Mouse (Mus musculus): ENCODE results near the gene Tlr11. TPM values are rescaled to one million over a fixed set of nuclear protein-coding genes. Genes with fewer than 3 reads are reported as not detected.

Tlr11 gene
- polyA plus RNA-seq (2012) = not detected in 2 replicates

DNA sequence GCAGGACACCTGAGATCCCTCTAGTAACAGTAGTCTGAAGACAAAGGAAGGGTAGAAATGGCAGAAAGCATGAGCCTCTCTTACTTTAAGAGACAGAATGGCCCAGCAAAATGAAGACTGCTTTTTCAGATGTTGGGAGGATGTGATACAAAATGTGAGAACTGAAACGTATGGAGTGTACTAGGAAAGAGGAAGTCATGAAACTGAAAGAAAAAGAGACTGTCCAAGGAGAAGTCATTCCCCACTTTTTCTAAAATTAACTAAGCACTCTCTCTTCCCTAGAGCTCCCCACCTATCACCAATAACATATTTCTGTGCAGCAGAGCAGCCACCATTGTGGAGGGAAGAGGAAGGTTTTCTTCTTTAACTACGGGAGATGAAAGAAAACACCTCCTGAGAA is at the start of gene Tlr11:
Gene Tlr11, plus strand, starts transcription at position 322 of the 400 bp plus-strand sequence.
- Histone ChIP-seq H3K4me1 (ENCODE audit: control insufficient read depth) (no peaks in the 10 kb centered on the region), H3K36me3 (ENCODE audit: control insufficient read depth) (no peaks in the 10 kb centered on the region), H3K4me3 (replicated peaks) (no peak within 1 kb of the TSS), H3K9me3 (ENCODE audit: control insufficient read depth, low read length) (no peaks in the 10 kb centered on the region), H3K27me3 (ENCODE audit: control insufficient read depth) (no peaks in the 10 kb centered on the region)
- TF ChIP-seq GATA1 (IDR thresholded peaks at IDR 0.05; ENCODE audit: low read length) (no peak), TAL1 (IDR thresholded peaks at IDR 0.05; ENCODE audit: low read length) (no peak)

DNA sequence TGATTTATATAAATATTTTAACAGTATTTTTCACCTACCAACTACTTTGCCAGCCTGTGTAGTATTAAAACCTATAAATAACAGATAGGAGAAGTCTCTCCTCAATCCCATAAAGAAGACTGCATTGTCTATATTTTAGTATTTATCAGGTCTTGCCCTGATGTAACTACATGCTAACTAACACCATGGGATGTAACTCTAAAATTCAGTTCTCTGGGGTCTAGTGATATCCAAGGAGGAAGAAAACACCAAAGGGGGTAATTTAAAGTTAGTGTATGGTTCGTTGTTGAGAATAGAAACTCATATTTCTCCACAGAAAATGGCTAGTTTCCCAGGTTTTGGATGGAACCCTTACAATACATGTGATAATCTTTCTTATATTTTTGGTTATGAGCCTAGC is 31.1 kb upstream of the Tlr11 start, which contains the start of gene Olfr734:
Gene Olfr734, minus strand, starts transcription at position 101 of the 400 bp plus-strand sequence.
- Histone ChIP-seq H3K27me3 (ENCODE audit: control insufficient read depth) (no peaks in the 10 kb centered on the region), H3K4me1 (ENCODE audit: control insufficient read depth) (no peaks in the 10 kb centered on the region), H3K9me3 (ENCODE audit: control insufficient read depth, low read length) (no peaks in the 10 kb centered on the region), H3K4me3 (replicated peaks) (no peak within 1 kb of the TSS), H3K36me3 (ENCODE audit: control insufficient read depth) (no peaks in the 10 kb centered on the region)
- TF ChIP-seq TAL1 (IDR thresholded peaks at IDR 0.05; ENCODE audit: low read length) (no peak), GATA1 (IDR thresholded peaks at IDR 0.05; ENCODE audit: low read length) (no peak)

DNA sequence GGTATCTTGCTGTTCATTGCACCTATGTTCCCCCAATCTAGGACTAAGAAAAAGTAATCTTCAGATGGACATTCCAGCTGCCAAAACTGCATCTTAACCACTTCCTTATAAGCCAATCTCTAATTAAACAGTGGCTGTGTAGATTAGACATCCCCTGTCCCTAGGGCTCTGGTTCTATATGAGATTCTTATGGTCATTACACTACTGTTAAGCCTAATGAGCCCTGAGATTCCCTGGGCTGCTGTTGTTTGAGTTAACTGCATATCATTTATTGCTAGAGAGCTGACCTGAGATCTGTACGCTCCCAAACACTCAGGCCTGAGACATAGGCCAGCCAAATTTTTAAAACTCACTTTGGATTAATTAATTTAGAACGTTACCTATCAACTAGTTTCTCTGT is 8.9 kb upstream of the Tlr11 start, which contains the start of gene Olfr735:
Gene Olfr735, minus strand, starts transcription at position 77 of the 400 bp plus-strand sequence.
- H3K36me3 ChIP-seq (ENCODE audit: control insufficient read depth) = no peaks in the 10 kb centered on the region
- H3K9me3 ChIP-seq (ENCODE audit: control insufficient read depth, low read length) = no peaks in the 10 kb centered on the region
- H3K27me3 ChIP-seq (ENCODE audit: control insufficient read depth) = no peaks in the 10 kb centered on the region
- no peak within 1 kb of the TSS for H3K4me3 ChIP-seq (replicated peaks)
- TF ChIP-seq TAL1 (IDR thresholded peaks at IDR 0.05; ENCODE audit: low read length) (no peak), GATA1 (IDR thresholded peaks at IDR 0.05; ENCODE audit: low read length) (no peak)
- no peaks in the 10 kb centered on the region for H3K4me1 ChIP-seq (ENCODE audit: control insufficient read depth)

DNA sequence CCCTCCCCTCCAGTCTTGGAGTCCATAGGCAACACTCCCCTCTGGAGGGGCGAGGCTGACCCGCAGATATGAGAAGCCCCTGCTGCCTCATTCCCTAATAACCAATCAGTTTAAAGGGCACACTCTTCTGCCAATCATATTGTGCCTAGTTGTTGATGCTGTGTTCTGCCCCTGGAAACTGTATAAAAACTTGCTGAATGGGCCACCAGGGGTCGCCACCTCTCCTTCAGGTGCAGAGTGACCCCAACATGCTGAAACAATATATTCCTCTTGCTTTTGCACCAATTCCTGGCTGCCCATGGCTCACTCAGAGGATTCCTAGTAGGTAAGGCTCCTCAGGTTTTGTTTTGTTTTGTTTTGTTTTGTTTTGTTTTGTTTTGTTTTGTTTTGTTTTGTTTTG is 5.3 kb upstream of the Tlr11 start:
- H3K36me3 ChIP-seq (ENCODE audit: control insufficient read depth) = no peaks in the 10 kb centered on the region
- no peak overlapping the region for H3K4me3 ChIP-seq (replicated peaks)
- TF ChIP-seq TAL1 (IDR thresholded peaks at IDR 0.05; ENCODE audit: low read length) (no peak), GATA1 (IDR thresholded peaks at IDR 0.05; ENCODE audit: low read length) (no peak)

DNA sequence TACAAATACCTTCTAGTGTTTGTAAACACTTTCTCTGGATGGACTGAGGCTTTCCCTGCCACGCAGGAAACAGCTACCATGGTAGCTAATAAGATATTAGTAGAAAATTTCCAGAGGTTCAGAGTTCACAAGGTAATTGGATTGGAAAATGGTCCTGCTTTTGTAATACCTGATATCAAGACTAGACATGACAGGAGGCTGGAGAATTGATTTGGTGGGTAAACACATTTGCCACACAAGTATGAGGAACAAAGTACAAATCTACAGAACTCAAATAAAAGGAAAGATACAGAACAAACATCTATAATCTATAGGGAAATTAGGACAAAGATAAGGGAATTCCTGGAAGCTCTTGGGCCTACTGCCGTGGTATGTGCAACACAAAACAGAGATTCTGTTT is 989 bp upstream of the Tlr11 start:
- H3K4me1 ChIP-seq (ENCODE audit: control insufficient read depth) = no peaks in the 10 kb centered on the region
- H3K9me3 ChIP-seq (ENCODE audit: control insufficient read depth, low read length) = no peaks in the 10 kb centered on the region
- no peak for TF ChIP-seq GATA1 (IDR thresholded peaks at IDR 0.05; ENCODE audit: low read length)
- TF ChIP-seq TAL1 (IDR thresholded peaks at IDR 0.05; ENCODE audit: low read length) = no peak
- no peaks in the 10 kb centered on the region for H3K27me3 ChIP-seq (ENCODE audit: control insufficient read depth)
- H3K4me3 ChIP-seq (replicated peaks) = no peak overlapping the region
- H3K36me3 ChIP-seq (ENCODE audit: control insufficient read depth) = no peaks in the 10 kb centered on the region

More for the DNA sequence above, 5.3 kb upstream of the Tlr11 start:
- Histone ChIP-seq H3K27me3 (ENCODE audit: control insufficient read depth) (no peaks in the 10 kb centered on the region), H3K9me3 (ENCODE audit: control insufficient read depth, low read length) (no peaks in the 10 kb centered on the region), H3K4me1 (ENCODE audit: control insufficient read depth) (no peaks in the 10 kb centered on the region)

DNA sequence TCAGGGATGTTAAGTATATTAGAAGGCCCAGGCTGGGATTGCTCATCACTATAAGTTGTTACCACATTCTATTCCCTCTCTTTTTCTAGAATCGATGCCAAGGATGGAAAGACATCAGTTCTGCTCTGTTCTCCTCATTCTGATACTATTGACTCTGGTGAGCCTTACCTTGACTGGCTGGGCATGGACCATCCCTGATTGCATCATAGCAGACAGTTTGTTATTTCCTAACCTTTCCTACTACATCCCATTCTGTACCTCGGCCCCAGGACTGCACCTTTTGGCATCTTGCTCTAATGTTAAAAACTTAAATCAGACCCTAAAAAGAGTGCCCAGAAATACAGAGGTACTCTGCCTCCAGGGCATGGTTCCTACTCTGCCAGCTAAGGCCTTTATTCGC is 2.8 kb downstream of the Tlr11 start:
- Histone ChIP-seq H3K27me3 (ENCODE audit: control insufficient read depth) (no peaks in the 10 kb centered on the region), H3K4me3 (replicated peaks) (no peak overlapping the region), H3K36me3 (ENCODE audit: control insufficient read depth) (no peaks in the 10 kb centered on the region), H3K4me1 (ENCODE audit: control insufficient read depth) (no peaks in the 10 kb centered on the region), H3K9me3 (ENCODE audit: control insufficient read depth, low read length) (no peaks in the 10 kb centered on the region)
- TF ChIP-seq TAL1 (IDR thresholded peaks at IDR 0.05; ENCODE audit: low read length) (no peak), GATA1 (IDR thresholded peaks at IDR 0.05; ENCODE audit: low read length) (no peak)

DNA sequence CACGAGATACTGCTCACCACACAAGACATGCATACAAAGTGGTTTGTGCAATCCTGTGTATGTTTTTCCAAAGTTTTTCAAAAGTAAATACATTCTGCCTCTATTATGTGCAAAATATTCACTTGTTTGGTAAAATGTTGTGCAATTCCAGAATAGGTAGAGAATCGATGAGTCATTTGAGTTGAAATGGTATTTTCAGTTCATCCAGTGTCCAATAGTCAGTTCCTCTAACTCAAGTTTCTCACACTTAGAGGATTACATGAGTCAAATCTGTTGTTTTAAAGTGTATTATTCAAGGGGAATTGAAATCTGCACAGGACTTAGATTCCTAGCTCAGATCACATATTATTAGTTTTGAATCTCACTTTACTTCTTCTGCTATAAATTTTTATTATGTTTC is 5.8 kb downstream of the Tlr11 start:
- H3K4me1 ChIP-seq (ENCODE audit: control insufficient read depth) = no peaks in the 10 kb centered on the region
- H3K36me3 ChIP-seq (ENCODE audit: control insufficient read depth) = no peaks in the 10 kb centered on the region
- no peak overlapping the region for H3K4me3 ChIP-seq (replicated peaks)
- H3K27me3 ChIP-seq (ENCODE audit: control insufficient read depth) = no peaks in the 10 kb centered on the region
- no peaks in the 10 kb centered on the region for H3K9me3 ChIP-seq (ENCODE audit: control insufficient read depth, low read length)
- no peak for TF ChIP-seq TAL1 (IDR thresholded peaks at IDR 0.05; ENCODE audit: low read length)
- no peak for TF ChIP-seq GATA1 (IDR thresholded peaks at IDR 0.05; ENCODE audit: low read length)

DNA sequence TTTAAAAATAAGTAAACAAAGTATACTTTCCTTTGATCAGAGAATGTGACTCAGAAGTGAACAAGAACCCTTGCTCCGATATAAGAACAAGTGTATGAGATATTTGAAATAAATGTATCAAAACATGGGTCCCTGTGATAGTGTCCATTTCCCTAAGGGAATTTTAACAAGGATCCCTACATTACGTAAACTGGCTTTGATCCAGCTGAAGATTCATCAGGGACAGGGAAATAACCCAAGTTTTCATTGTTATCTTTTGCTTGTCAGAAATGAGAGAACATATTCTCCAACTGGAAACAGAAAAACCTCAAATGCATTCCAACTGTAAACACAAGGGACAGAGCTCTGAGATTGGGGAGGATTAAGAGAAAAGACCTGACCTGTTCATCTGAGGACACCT is 23.1 kb downstream of the Tlr11 start, which contains the start of gene Olfr736:
Gene Olfr736, plus strand, starts transcription at position 301 of the 400 bp plus-strand sequence.
- Histone ChIP-seq H3K27me3 (ENCODE audit: control insufficient read depth) (no peaks in the 10 kb centered on the region), H3K36me3 (ENCODE audit: control insufficient read depth) (no peaks in the 10 kb centered on the region), H3K9me3 (ENCODE audit: control insufficient read depth, low read length) (no peaks in the 10 kb centered on the region), H3K4me1 (ENCODE audit: control insufficient read depth) (no peaks in the 10 kb centered on the region), H3K4me3 (replicated peaks) (no peak within 1 kb of the TSS)
- TF ChIP-seq TAL1 (IDR thresholded peaks at IDR 0.05; ENCODE audit: low read length) (no peak), GATA1 (IDR thresholded peaks at IDR 0.05; ENCODE audit: low read length) (no peak)

DNA sequence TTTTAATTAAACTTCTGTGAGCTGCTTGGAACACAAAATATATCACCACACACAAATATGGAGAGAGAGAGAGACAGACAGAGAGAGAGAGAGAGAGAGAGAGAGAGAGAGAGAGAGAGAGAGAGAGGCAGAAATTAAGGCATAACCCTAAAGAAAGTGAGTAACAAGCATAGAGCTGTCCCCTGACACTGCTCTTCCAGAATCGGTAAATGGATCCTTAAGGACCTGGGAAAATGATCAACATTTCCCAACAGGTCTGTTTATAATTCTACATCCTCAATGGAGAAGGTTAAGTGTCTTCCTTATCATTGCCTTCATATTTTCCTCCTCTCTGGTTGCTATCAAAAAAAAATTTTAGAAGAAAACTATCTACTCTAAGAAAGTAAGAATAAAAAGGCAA is 49.6 kb downstream of the Tlr11 start, which contains the start of gene Olfr738:
Gene Olfr738, plus strand, starts transcription at position 301 of the 400 bp plus-strand sequence.
- Histone ChIP-seq H3K9me3 (ENCODE audit: control insufficient read depth, low read length) (no peaks in the 10 kb centered on the region), H3K27me3 (ENCODE audit: control insufficient read depth) (no peaks in the 10 kb centered on the region), H3K4me1 (ENCODE audit: control insufficient read depth) (no peaks in the 10 kb centered on the region), H3K4me3 (replicated peaks) (no peak within 1 kb of the TSS), H3K36me3 (ENCODE audit: control insufficient read depth) (no peaks in the 10 kb centered on the region)
- TF ChIP-seq GATA1 (IDR thresholded peaks at IDR 0.05; ENCODE audit: low read length) = no peak
- TF ChIP-seq TAL1 (IDR thresholded peaks at IDR 0.05; ENCODE audit: low read length) = no peak

Other genes with a start within 250 kb of the Tlr11 start
- not detected in 2 replicates for gene Olfr727, start 234.7 kb upstream of the Tlr11 start, polyA plus RNA-seq (2012)
- 0.02 TPM in 1 of 2 replicates, not detected in the other for gene Olfr728, start 215.2 kb upstream of the Tlr11 start, polyA plus RNA-seq (2012)
- gene Olfr729, start 205.0 kb upstream of the Tlr11 start, polyA plus RNA-seq (2012) = not detected in 2 replicates
- gene Olfr730, start 169.7 kb upstream of the Tlr11 start, polyA plus RNA-seq (2012) = 0.01 TPM in 1 of 2 replicates, not detected in the other
- not detected in 2 replicates for gene Olfr731, start 116.0 kb upstream of the Tlr11 start, polyA plus RNA-seq (2012)
- not detected in 2 replicates for gene Olfr732, start 73.7 kb upstream of the Tlr11 start, polyA plus RNA-seq (2012)
- not detected in 2 replicates for gene Olfr733, start 56.4 kb upstream of the Tlr11 start, polyA plus RNA-seq (2012)
- not detected in 2 replicates for gene Olfr734, start 31.2 kb upstream of the Tlr11 start, polyA plus RNA-seq (2012)
- gene Olfr735, start 9.0 kb upstream of the Tlr11 start, polyA plus RNA-seq (2012) = not detected in 2 replicates
- gene Olfr736, start 23.2 kb downstream of the Tlr11 start, polyA plus RNA-seq (2012) = 0.02 TPM in 1 of 2 replicates, not detected in the other
- 0.05 TPM in 1 of 2 replicates, not detected in the other for gene Olfr738, start 49.7 kb downstream of the Tlr11 start, polyA plus RNA-seq (2012)
- gene Olfr739, start 60.7 kb downstream of the Tlr11 start, polyA plus RNA-seq (2012) = not detected in 2 replicates
- not detected in 2 replicates for gene Olfr740, start 87.6 kb downstream of the Tlr11 start, polyA plus RNA-seq (2012)
- not detected in 2 replicates for gene Olfr741, start 114.8 kb downstream of the Tlr11 start, polyA plus RNA-seq (2012)
- gene Olfr742, start 145.7 kb downstream of the Tlr11 start, polyA plus RNA-seq (2012) = not detected in 2 replicates
- gene Olfr743, start 163.9 kb downstream of the Tlr11 start, polyA plus RNA-seq (2012) = not detected in 2 replicates